ENCODE assay signal across 8 mouse cellular contexts in genomic region chr4:120950763-120951427, GRCm38 (mm10). TPM values are rescaled to one million over a fixed set of nuclear protein-coding genes. Genes with fewer than 3 reads are reported as not detected.
DNase-seq lines count a peak whose midpoint lies in the region; ATAC-seq and TF ChIP-seq lines count a peak whose summit lies in the region.

No protein-coding gene starts in this region.

- peak overlapping the region; percentile 91 for H3K4me2 ChIP-seq in intestine, embryonic 14.5 days (ENCODE audit: low read length)
- peak overlapping the region; percentile 100 for H3K4me2 ChIP-seq in myocyte (ENCODE audit: low read depth)

- WGBS in intestine, embryonic 14.5 days = 6% methylated on average over 20 of the region's 20 CpGs

- ATAC-seq in intestine, embryonic 14.5 days (replicated peaks; ENCODE audit: low FRiP score, low TSS enrichment, low read depth) = no peak; the same call in 1 of the 2 replicates

- intact Hi-C loops in left cerebral cortex, postnatal 4 days (cut with DNase I) = no loop called here

- peak overlapping the region; percentile 68 for H3K9ac ChIP-seq in intestine, embryonic 14.5 days (ENCODE audit: low read length)

- no peaks in the 10 kb centered on the region for H3K79me2 ChIP-seq in myocyte (ENCODE audit: control insufficient read depth, insufficient read depth)

- H3ac ChIP-seq in myocyte (ENCODE audit: control insufficient read depth, insufficient read length) = peak overlapping the region; percentile 37

- H3K4me3 ChIP-seq in testis, adult 2 months (ENCODE audit: control insufficient read depth, low read depth, low read length) = peak overlapping the region; percentile 97
- peak overlapping the region; percentile 73 for H3K4me3 ChIP-seq in intestine, embryonic 14.5 days (ENCODE audit: low read depth, low read length)
- peak overlapping the region; percentile 49 for H3K4me3 ChIP-seq in myocyte

- peak overlapping the region; percentile 74 for H3K27ac ChIP-seq in testis, adult 2 months (ENCODE audit: control insufficient read depth, insufficient read depth, low read depth, low read length)
- H3K27ac ChIP-seq in intestine, embryonic 14.5 days (ENCODE audit: low read depth) = peak overlapping the region; percentile 85

- no peak for TF ChIP-seq CTCF in testis, adult 2 months (IDR thresholded peaks at IDR 0.05; ENCODE audit: control insufficient read depth, insufficient read depth, insufficient replicate concordance, low read depth, low read length)

- no peak for TF ChIP-seq POLR2A in testis, adult 2 months (IDR thresholded peaks at IDR 0.05; ENCODE audit: control insufficient read depth, low read depth, low read length)
- TF ChIP-seq POLR2A in myocyte (IDR thresholded peaks at IDR 0.05; ENCODE audit: insufficient read length, low read depth) = no peak

- H3K4me1 ChIP-seq in testis, adult 2 months (ENCODE audit: control insufficient read depth, insufficient read depth, low read length) = peaks cover 8% of the 10 kb centered on the region
- H3K4me1 ChIP-seq in intestine, embryonic 14.5 days (replicated peaks; ENCODE audit: control insufficient read depth, insufficient read depth, low read length) = peaks cover 10% of the 10 kb centered on the region

- H3K9me3 ChIP-seq in intestine, embryonic 14.5 days (ENCODE audit: control insufficient read depth, low read length) = no peaks in the 10 kb centered on the region

- H3K36me3 ChIP-seq in testis, adult 2 months (ENCODE audit: control insufficient read depth, insufficient read depth, low read length) = no peaks in the 10 kb centered on the region
- peaks cover 13% of the 10 kb centered on the region; the same call in 1 of the 2 replicates for H3K36me3 ChIP-seq in intestine, embryonic 14.5 days (ENCODE audit: control insufficient read depth, insufficient read depth, low read length)
- H3K36me3 ChIP-seq in myocyte (ENCODE audit: control insufficient read depth, insufficient read depth) = peaks cover 4% of the 10 kb centered on the region

- DNase-seq in adrenal gland, adult 8-10 months = peak; percentile 7
- no peak for DNase-seq in adrenal gland, postnatal 25 days
- DNase-seq in testis, postnatal 14 days (ENCODE audit: low spot score) = no peak
- no peak for DNase-seq in intestine, embryonic 14.5 days (ENCODE audit: low spot score)
- no peak for DNase-seq in layer of hippocampus, postnatal 25 days (ENCODE audit: extremely low spot score in 1 of 2, low spot score in 1 of 2)
- DNase-seq in left cerebral cortex, postnatal 4 days = no peak

- no peaks in the 10 kb centered on the region for H3K27me3 ChIP-seq in testis, adult 2 months (ENCODE audit: control insufficient read depth, insufficient read depth, low read length)
- no peaks in the 10 kb centered on the region for H3K27me3 ChIP-seq in intestine, embryonic 14.5 days (replicated peaks; ENCODE audit: control insufficient read depth, insufficient read depth, low read length)
- H3K27me3 ChIP-seq in myocyte (ENCODE audit: control insufficient read depth, insufficient read depth, insufficient read length) = no peaks in the 10 kb centered on the region

TF ChIP-seq in myocyte, 11 proteins besides CTCF, POLR2A, EP300 and RAD21:
- TF ChIP-seq TCF3 (IDR thresholded peaks at IDR 0.05; ENCODE audit: insufficient read length, low read depth) (no peak), MYOG (IDR thresholded peaks at IDR 0.05; ENCODE audit: control insufficient read depth in 1 of 3, insufficient read depth in 1 of 3, insufficient read length in 2 of 3, low read depth in 2 of 3) (no peak)

RNA-seq across cellular contexts. Expression of gene Zfp69, which starts 0.6 kb away (rescaled TPM):
- total RNA-seq in adrenal gland, adult 8-10 months (2022) = 1 to 10 TPM; 1.5 to 3.4 (median 2.9) TPM
- 3.4 and 4.9 TPM in 2 replicates for total RNA-seq in adrenal gland, postnatal 25 days (2021)
- polyA plus RNA-seq in testis, adult 2 months (2012; rRNA removed) = 1.8 and 2.4 TPM in 2 replicates
- 6.4 and 6.5 TPM in 2 replicates for polyA plus RNA-seq in intestine, embryonic 14.5 days (2014; fragmentation: Nextera tagmentation; extraction: Ambion mirVana)
- polyA plus RNA-seq in myocyte (2012; fragmentation: generic; extraction: Trizol) = 0.61 TPM
- total RNA-seq in layer of hippocampus, postnatal 25 days (2021) = 1 to 10 TPM; 1.9 to 2.2 TPM
- total RNA-seq in left cerebral cortex, postnatal 4 days (2021) = 1 to 10 TPM; 4.0 to 4.1 TPM

RNA-seq across cellular contexts. Expression of gene Exo5, which starts 26.1 kb away (rescaled TPM):
- total RNA-seq in adrenal gland, adult 8-10 months (2022) = 10 to 100 TPM in 2 of 4 experiments, 1 to 10 TPM in 2; 7.9 to 13.4 (median 10.7) TPM
- 11.6 and 12.9 TPM in 2 replicates for total RNA-seq in adrenal gland, postnatal 25 days (2021)
- polyA plus RNA-seq in testis, adult 2 months (2012; rRNA removed) = 10.6 and 10.9 TPM in 2 replicates
- polyA plus RNA-seq in intestine, embryonic 14.5 days (2014; fragmentation: Nextera tagmentation; extraction: Ambion mirVana) = 22.4 and 24.3 TPM in 2 replicates
- 6.3 TPM for polyA plus RNA-seq in myocyte (2012; fragmentation: generic; extraction: Trizol)
- 10 to 100 TPM; 13.1 to 14.1 TPM for total RNA-seq in layer of hippocampus, postnatal 25 days (2021)
- 10 to 100 TPM; 20.3 to 23.0 TPM for total RNA-seq in left cerebral cortex, postnatal 4 days (2021)
